Mouse (Mus musculus) neural tube, embryonic 11.5 days (tissue): ENCODE data around the gene Pde1c. TPM values are rescaled to one million over a fixed set of nuclear protein-coding genes. Genes with fewer than 3 reads are reported as not detected.

Experiments
- ATAC-seq: fragments of 200-750 bp; cut with Nextera tagmentation; 2 replicates; pipeline ENCODE4 v1.8.0; 2017; ENCODE audit warnings: moderate number of reproducible peaks, mild to moderate bottlenecking, moderate TSS enrichment, moderate library complexity; ENCODE audit not compliant: insufficient read depth, low FRiP score, low TSS enrichment
- DNase-seq: peaks from one replicate; pipeline ENCODE4 v3.0.0-alpha.2; 2015; ENCODE audit warnings: low spot score
- H3K27ac ChIP-seq: fragments of 300-500 bp; sonication (generic); 2 replicates; pipeline ENCODE4 v1.5.1; 2014; ENCODE audit warnings: low read depth, mild to moderate bottlenecking, low read length
- H3K27me3 ChIP-seq: fragments of 300-500 bp; sonication (generic); 2 replicates; pipeline ENCODE4 v1.6.1; 2014; ENCODE audit warnings: mild to moderate bottlenecking, low read length, mixed read lengths; ENCODE audit not compliant: control insufficient read depth, insufficient read depth
- H3K36me3 ChIP-seq: fragments of 300-500 bp; sonication (generic); 2 replicates; pipeline ENCODE4 v1.6.1; 2014; ENCODE audit warnings: mild to moderate bottlenecking, low read length, moderate library complexity, mixed read lengths; ENCODE audit not compliant: control insufficient read depth, insufficient read depth
- H3K4me1 ChIP-seq: fragments of 300-500 bp; sonication (generic); 2 replicates; pipeline ENCODE4 v1.6.1; 2014; ENCODE audit warnings: low read length, mixed read lengths; ENCODE audit not compliant: control insufficient read depth, insufficient read depth
- H3K4me2 ChIP-seq: fragments of 300-500 bp; sonication (generic); 2 replicates; pipeline ENCODE4 v1.6.1; 2014; ENCODE audit warnings: low read depth, mild to moderate bottlenecking, moderate library complexity
- H3K4me3 ChIP-seq: fragments of 300-500 bp; sonication (generic); 2 replicates; pipeline ENCODE4 v1.5.1; 2014; ENCODE audit warnings: low read depth, low read length
- H3K9ac ChIP-seq: fragments of 300-500 bp; sonication (generic); 2 replicates; pipeline ENCODE4 v1.6.1; 2014; ENCODE audit warnings: mild to moderate bottlenecking, low read length
- H3K9me3 ChIP-seq: fragments of 300-500 bp; sonication (generic); 2 replicates; pipeline ENCODE4 v1.6.1; 2016; ENCODE audit warnings: low read length; ENCODE audit not compliant: control insufficient read depth
- WGBS: fragments of 180-500 bp; shearing (Covaris S2); extraction: QIAGEN DNeasy Blood & Tissue Kit; methylation state at CpG from one replicate; pipeline ENCODE4 v1.1.7; 2014; 5-methylcytosine and 5-hydroxymethylcytosine counted together
- polyA plus RNA-seq: library from polyadenylated mRNA; unstranded; fragments of >200 nt; fragmentation: Nextera tagmentation; extraction: Ambion mirVana; gene quantifications from 2 replicates; pipeline ENCODE4 v1.2.1, GENCODE M21; 2014

Gene Pde1c
- polyA plus RNA-seq, 1 experiment from 2014 or later, result 2.9 TPM

DNA sequence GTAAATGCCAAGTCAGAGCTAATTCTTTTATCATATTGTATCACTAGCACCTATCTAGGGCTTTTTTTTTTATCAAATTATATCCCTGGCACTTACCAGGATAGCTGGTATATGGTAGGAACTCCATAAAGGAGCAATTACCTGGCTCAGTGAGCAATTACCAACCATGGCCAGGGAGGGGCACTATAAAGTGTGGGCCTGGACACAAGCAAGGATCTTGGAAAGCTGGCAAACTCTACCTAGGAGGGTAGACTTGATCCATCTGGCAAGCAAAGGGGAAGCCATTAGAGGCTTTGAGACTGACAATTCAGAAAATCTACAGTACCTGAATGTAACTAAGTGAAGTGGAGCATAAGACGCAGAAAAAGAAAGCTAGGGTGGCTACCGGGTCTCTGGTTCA is 10.2 kb downstream of the Pde1c start:
- Histone ChIP-seq H3K9me3 (no peaks in the 10 kb centered on the region), H3K27me3 (no peaks in the 10 kb centered on the region), H3K9ac (no peak overlapping the region), H3K4me2 (no peak overlapping the region), H3K36me3 (no peaks in the 10 kb centered on the region), H3K27ac (no peak overlapping the region), H3K4me3 (no peak overlapping the region), H3K4me1 (no peaks in the 10 kb centered on the region)
- no peak for ATAC-seq
- DNase-seq, result no peak
- WGBS, result 92% methylated on average over 2 of the region's 2 CpGs

DNA sequence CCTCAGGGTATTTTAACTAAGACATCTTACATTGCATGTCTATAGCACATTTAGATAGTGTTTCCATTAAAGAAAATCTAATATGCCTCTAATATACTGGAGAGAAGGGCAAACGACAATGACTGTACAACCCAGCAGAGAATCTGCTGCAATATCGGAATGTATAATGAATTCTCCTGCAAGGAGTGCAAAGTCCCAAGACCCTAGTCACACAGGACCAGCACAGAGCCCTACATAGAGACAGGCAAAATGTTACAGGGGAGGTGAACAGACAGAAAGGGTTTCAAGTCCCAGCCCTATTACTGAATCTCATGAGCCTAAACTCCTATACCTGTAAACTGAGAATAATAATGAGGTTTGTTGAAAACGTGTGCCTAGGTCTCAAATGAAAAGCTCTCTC is 13.1 kb downstream of the Pde1c start:
- no peaks in the 10 kb centered on the region for H3K27me3 ChIP-seq
- H3K4me1 ChIP-seq, result no peaks in the 10 kb centered on the region
- no peaks in the 10 kb centered on the region for H3K9me3 ChIP-seq
- H3K27ac ChIP-seq, result no peak overlapping the region
- DNase-seq (no peak), ATAC-seq (no peak)
- no peak overlapping the region for H3K4me2 ChIP-seq
- H3K36me3 ChIP-seq, result no peaks in the 10 kb centered on the region
- no peak overlapping the region for H3K4me3 ChIP-seq
- WGBS, result 86% methylated on average over 3 of the region's 3 CpGs
- H3K9ac ChIP-seq, result no peak overlapping the region

DNA sequence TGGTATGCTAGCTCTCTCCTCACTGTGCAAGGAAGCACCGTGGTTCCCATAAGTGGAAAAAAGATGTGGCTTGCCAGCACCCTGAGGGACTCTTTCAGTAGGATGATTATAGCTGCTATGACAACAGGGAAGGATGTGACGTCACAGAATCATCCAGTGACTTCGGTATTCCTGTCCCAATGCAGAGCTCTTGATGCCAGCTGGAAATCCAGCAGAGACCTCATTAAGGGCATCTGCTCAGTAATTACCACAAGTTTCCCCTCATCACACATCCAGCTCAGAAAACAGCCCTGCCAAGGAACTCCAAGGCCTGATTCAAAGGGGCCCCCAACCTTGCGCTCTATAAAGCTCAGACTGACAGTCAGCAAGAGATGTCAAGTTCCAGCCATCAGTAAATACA is 13.5 kb downstream of the Pde1c start:
- H3K36me3 ChIP-seq, result no peaks in the 10 kb centered on the region
- H3K4me3 ChIP-seq, result no peak overlapping the region
- H3K4me2 ChIP-seq, result no peak overlapping the region
- DNase-seq, result no peak
- H3K4me1 ChIP-seq, result no peaks in the 10 kb centered on the region
- H3K27ac ChIP-seq, result no peak overlapping the region
- no peaks in the 10 kb centered on the region for H3K9me3 ChIP-seq
- H3K27me3 ChIP-seq, result no peaks in the 10 kb centered on the region
- 72% methylated on average over 4 of the region's 4 CpGs for WGBS
- no peak overlapping the region for H3K9ac ChIP-seq
- ATAC-seq, result no peak

DNA sequence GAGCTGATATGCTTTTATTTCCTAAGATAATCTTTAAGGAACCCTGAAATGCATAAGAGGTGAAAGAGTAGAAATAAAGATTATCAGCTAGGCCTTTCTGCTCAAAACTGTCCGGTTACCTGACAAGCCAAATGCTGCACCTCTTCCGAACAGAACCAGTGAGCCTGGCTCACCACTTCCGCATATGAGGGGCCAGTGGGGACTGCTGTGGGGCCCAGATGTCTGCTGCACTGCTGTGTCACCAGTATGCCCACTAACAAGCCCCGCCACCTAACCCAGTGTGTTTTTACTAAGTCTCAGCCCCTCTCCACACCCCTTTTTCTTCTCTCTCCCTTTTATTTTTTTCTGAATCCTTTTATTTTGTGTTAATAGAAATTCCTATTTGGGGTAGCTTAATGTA is 17.9 kb downstream of the Pde1c start:
- 74% methylated on average over 4 of the region's 4 CpGs for WGBS
- Histone ChIP-seq H3K4me3 (no peak overlapping the region), H3K4me1 (no peaks in the 10 kb centered on the region), H3K9me3 (no peaks in the 10 kb centered on the region), H3K4me2 (no peak overlapping the region), H3K9ac (no peak overlapping the region), H3K27ac (no peak overlapping the region), H3K27me3 (no peaks in the 10 kb centered on the region), H3K36me3 (no peaks in the 10 kb centered on the region)
- no peak for ATAC-seq
- no peak for DNase-seq

DNA sequence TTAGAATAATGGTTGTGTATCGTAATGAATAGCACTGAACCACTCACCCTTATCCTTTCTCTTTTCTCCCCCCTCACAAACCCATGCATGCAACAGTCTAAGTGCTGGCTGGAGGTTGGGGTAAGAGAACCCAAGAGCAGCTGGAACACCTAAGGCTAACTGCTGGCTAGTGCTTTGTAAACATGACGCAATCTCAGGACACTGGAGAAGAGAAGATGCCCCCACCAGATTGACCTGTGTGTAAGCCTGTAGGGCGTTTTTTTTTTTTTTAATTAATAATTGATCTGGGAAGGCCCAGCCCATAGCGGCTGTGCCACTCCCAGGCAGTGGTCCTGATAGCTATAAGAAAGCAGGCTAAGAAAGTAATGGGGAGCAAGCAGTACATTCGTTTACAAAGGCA is 28.7 kb downstream of the Pde1c start:
- Histone ChIP-seq H3K9ac (no peak overlapping the region), H3K4me2 (no peak overlapping the region), H3K27me3 (no peaks in the 10 kb centered on the region), H3K4me3 (no peak overlapping the region), H3K9me3 (no peaks in the 10 kb centered on the region), H3K27ac (no peak overlapping the region), H3K36me3 (no peaks in the 10 kb centered on the region), H3K4me1 (no peaks in the 10 kb centered on the region)
- ATAC-seq (no peak), DNase-seq (no peak)
- WGBS, result 80% methylated on average over 5 of the region's 5 CpGs

DNA sequence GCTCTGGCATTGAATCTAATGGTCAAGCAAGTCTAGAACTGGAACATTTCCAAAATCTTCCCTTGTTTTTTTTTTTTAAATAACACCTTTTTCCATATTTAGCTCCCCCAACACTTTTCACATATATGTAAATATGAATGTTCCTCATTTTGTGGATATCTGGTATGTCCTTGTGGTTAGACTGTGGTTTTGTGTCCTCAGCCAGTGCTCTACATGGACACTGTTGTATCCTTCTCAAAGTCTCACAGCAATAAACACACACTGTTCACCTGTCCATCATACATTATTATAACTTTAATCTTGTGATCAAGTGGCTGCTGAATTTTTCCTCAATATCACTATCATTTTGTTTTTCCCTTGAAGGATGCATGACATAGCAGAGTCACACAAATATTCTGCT is 34.2 kb downstream of the Pde1c start:
- Histone ChIP-seq H3K9ac (no peak overlapping the region), H3K4me2 (no peak overlapping the region), H3K36me3 (no peaks in the 10 kb centered on the region), H3K27me3 (no peaks in the 10 kb centered on the region), H3K4me3 (no peak overlapping the region), H3K27ac (no peak overlapping the region), H3K4me1 (no peaks in the 10 kb centered on the region), H3K9me3 (no peaks in the 10 kb centered on the region)
- DNase-seq (no peak), ATAC-seq (no peak)

DNA sequence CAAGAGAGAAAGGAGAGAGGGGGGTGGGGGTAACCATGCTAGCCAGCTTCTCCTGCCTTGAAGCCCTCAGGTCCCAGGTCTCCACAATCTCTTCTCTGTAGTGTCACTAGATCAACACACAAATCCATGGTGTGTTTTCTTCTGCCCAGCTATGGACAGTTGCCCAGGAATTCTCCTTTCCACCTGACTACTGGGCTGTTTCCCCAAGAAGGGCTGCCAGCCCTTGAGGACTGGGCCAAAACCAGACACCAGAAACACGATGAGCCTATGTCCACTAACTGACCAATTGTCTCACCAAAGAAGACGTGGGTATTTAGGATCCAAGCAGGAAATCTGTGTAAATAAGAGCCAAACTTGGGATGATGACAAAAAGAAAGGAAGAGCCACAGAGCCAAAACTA is 36.6 kb downstream of the Pde1c start:
- 77% methylated on average over 2 of the region's 2 CpGs for WGBS
- DNase-seq, result no peak
- no peaks in the 10 kb centered on the region for H3K36me3 ChIP-seq
- no peaks in the 10 kb centered on the region for H3K9me3 ChIP-seq
- no peak overlapping the region for H3K4me2 ChIP-seq
- no peak overlapping the region for H3K4me3 ChIP-seq
- H3K27ac ChIP-seq, result no peak overlapping the region
- H3K4me1 ChIP-seq, result no peaks in the 10 kb centered on the region
- H3K27me3 ChIP-seq, result no peaks in the 10 kb centered on the region
- ATAC-seq, result no peak
- H3K9ac ChIP-seq, result no peak overlapping the region

DNA sequence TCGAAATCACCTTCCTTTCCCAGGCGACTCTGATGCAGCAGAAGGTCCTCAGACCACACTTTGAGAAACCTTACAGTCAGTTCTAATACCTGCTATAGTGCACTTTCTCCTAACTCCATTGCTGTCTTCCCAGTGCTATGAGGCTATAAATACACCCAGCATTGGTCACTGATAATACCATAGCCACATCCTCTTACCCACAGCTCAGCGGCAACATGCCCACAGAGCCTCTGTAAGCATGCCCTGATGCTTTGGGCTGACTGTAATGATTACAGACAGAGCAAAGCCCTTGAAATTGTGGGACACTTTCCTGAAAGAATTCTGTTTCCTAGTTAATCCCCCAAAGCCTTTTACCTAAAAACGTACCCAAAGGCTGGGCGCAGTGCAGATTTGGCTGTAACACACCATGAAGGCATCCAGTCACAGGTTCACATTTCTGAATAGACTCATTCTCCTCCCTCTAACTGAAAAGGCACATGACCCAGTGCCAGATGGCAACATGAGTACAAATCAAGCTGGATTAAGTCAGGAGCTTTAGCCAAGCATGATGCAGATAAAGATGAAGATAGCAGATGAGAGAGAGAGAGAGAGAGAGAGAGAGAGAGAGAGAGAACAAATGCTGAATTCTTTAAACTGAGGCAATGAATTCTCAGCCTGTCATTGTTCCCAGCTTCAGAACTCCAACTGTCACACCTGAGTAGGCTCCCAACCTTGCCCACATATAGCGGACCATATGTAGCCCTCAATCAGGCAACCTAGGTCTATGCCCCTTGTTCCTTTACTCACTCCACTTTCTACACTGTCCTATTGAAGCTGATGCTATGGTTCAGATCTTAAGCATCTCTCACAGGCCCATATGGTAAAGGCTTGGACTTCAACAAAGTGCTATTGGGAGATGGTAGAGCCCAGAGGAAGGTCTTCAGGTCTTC is 44.7 kb downstream of the Pde1c start:
- ATAC-seq, result no peak
- no peaks in the 10 kb centered on the region for H3K36me3 ChIP-seq
- H3K27ac ChIP-seq, result no peak overlapping the region
- 86% methylated on average over 6 of the region's 6 CpGs for WGBS
- no peak overlapping the region for H3K4me2 ChIP-seq
- no peak for DNase-seq
- no peaks in the 10 kb centered on the region for H3K4me1 ChIP-seq
- H3K9ac ChIP-seq, result no peak overlapping the region
- 0 out of 2 replicates have a peak, but pooled peaks cover 3% of the 10 kb centered on the region for H3K27me3 ChIP-seq
- no peaks in the 10 kb centered on the region for H3K9me3 ChIP-seq
- H3K4me3 ChIP-seq, result no peak overlapping the region

DNA sequence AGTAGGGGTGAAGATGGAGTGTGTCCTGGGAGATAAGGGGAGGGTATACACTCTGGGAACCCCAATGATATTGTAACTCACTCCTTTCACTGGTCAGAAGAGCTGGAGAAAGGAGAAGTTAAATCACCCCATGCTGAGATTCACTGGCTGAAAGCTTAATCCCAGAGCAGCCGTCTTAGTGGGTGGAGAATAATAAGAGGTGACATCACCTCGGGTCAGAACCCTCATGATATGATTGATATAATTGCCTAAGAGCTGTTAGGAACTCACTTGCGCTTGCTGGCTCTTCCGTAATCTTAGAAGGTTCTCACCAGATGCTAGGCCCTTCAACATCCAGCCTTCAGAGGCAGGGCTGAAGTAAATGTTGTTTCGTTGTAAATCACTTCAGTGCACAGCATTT is 79.7 kb downstream of the Pde1c start:
- Histone ChIP-seq H3K9ac (no peak overlapping the region), H3K4me1 (no peaks in the 10 kb centered on the region), H3K9me3 (no peaks in the 10 kb centered on the region), H3K36me3 (no peaks in the 10 kb centered on the region), H3K27me3 (no peaks in the 10 kb centered on the region), H3K4me3 (no peak overlapping the region), H3K4me2 (no peak overlapping the region), H3K27ac (no peak overlapping the region)
- 79% methylated on average over 5 of the region's 5 CpGs for WGBS
- no peak for DNase-seq
- no peak for ATAC-seq
